Mouse (Mus musculus) spleen, postnatal 10 days (tissue): ENCODE results near the gene H2-Eb1.

Experiments
- DNase-seq, 2 experiments: peaks; one replicate each; pipeline ENCODE4 v3.0.0; 2021 to 2022; ENCODE audit warnings: low spot score in 2 of 2

Gene H2-Eb1

GRCm38 (mm10) chr17:34305380-34306030 lies at the start of gene H2-Eb1:
Gene H2-Eb1 (plus strand): TSS chr17:34305867.
- peak; percentile 75 to 84 for DNase-seq

DNA sequence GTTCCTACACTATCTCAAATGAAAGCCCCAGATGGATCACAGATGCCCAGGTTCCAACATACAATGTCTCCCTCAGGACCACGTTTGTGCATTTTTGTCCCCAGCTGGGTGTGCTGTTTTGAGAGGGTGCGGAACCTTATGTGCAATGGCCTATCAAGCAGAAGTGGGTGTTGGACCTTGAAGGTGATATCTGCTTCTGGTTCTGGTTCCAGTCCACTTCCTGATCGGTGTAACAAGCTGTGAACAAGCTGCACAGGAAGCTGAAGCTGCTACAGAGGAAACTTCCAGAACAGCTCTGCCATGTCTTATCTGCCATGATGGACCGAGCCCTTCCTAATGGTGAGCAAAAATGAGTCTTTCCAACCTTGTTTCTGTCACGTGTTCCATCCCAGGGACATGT lies 49.2 kb upstream of the H2-Eb1 start:
- DNase-seq = no peak

DNA sequence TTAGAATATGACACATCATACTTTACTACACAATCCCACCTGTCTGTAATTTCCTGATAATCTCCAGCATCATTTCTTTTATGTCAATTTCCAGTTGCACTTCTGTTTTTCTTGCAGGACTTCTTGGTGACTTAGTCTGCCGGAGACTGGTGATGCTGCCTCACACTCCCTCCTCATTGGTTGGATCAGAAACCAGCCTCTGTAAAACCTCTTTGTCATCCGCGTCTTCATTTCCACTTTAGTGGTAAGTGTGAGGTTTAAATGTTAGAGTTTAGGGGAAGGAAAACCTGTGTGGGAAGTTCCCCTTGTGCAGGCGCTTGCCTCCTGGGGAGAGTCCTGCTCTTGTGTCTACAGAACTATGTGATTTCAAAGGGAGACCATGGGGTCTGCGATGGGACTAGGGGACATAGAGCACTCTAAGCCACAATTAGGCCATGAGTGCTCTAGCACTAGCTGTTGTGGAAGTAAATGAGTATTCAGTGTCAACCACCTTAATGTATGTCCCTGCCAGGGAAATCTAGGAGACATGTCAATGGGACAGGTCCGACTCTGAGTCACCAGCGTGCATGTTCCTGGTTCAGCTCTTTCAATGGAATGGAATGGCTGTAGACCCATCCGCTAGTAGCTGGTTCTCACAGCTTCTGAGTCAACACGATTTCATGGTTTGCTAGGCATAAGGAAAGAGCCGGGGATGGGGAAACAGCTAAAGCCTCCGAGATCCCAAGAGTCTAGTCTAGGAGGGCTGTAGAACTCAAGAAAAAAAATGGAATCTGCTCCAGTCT lies 47.9 kb upstream of the H2-Eb1 start, which contains the start of gene H2-Ab1:
Gene H2-Ab1, plus strand, starts transcription at position 96 of the 782 bp plus-strand sequence.
- DNase-seq = peak; percentile 77 to 89

GRCm38 (mm10) chr17:34260551-34260950 lies 45.1 kb upstream of the H2-Eb1 start:
- no peak for DNase-seq

- DNase-seq = peak in 1 of 2 experiments; percentile 73
Observed at GRCm38 (mm10) chr17:34261502-34261901, 44.2 kb upstream of the H2-Eb1 start.

DNA sequence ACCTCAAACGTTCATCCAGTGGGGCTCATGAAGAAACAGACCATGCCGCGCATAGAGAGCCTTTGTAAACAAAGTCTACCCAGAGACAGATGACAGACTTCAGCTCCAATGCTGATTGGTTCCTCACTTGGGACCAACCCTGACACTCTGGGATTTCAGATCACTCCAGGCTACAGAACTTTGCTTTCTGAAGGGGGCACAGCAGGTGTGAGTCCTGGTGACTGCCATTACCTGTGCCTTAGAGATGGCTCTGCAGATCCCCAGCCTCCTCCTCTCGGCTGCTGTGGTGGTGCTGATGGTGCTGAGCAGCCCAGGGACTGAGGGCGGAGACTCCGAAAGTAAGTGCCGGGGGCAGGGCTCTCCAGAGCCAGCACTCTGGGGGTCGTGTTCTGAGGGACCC lies 42.6 kb upstream of the H2-Eb1 start:
- DNase-seq = peak; percentile 59 to 75

DNA sequence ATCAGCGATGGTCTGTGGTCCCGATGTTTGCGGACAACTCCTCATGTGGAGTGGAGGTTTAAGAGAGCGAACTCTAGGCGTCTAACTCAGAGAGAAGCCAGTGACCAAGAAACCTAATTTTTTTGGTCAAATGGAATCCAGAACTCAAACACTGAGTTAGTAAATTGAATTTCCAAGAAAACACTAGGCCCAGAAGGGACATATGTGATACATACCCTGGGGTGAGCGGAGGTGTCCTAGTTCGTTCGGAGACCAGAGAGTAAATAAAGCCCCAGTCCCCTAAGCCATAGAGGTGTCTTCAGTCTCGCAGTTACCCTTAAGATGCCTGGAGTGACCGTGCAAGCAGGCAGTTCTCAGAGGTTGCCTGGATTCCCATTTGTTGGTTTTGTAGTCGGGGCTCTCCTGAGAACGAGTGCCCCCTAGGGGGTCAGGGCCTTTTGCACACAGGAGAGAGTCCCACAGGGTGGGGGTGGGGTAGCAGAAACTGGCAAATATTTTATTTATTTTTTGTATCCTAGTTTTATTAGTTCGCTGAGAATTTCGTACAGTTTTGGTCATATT lies 41.8 kb upstream of the H2-Eb1 start:
- DNase-seq = peak in 1 of 2 experiments; percentile 71

DNA sequence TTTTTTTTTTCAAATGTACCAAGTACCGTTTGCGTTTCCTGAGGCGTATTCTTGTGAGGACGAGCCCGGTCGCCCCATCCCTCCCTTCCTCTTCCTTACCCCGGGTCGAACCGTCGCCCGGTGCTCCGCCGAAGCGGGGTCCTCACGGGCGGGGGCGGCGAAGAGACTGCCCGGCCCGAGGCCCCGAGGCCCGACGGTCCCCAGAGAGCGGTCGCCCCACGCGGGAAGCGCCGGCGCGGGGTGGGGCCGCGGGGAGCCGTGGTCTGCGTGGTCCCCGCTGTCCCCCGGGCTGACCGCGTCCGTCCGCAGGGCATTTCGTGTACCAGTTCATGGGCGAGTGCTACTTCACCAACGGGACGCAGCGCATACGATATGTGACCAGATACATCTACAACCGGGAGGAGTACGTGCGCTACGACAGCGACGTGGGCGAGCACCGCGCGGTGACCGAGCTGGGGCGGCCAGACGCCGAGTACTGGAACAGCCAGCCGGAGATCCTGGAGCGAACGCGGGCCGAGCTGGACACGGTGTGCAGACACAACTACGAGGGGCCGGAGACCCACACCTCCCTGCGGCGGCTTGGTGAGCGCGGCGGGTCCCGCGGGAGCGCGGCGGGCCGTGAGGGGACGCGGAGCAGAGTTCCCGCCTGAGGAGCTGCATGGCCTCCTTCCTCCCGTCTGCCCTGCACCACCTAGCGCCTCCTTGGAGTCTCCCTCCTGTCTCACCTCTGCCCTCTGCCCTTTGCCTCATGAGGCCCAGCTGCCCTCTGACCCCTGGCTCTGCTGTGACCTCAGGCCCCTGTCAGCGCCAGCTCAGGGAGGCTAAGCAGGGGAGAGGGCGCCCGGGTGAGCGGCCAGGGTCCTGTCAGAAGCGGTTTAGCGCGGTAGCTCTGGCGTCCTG lies 41.0 kb upstream of the H2-Eb1 start:
- peak in 1 of 2 experiments; percentile 37 for DNase-seq

GRCm38 (mm10) chr17:34268262-34268661 lies 37.4 kb upstream of the H2-Eb1 start:
- no peak for DNase-seq

DNA sequence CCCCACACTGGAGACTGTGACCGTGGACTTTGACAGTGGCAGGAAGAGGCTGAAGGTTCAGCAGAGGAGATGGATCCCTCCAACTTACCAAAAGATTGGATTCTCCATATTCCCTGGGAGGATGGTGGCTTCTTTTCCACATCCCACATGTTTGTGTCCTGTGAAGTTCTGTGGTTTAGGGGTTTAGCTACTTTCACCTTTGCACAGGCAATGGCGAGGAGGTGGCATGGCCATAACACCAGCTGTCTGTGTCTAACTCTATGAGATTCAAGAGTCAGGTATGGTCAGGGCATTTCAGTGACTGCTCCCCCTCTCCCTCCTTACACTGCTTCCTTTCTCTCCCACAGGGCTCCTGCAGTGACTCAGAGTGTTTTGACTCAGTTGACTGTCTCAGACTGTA lies 36.9 kb upstream of the H2-Eb1 start:
- no peak for DNase-seq

GRCm38 (mm10) chr17:34269817-34270216 lies 35.9 kb upstream of the H2-Eb1 start:
- DNase-seq = no peak

GRCm38 (mm10) chr17:34270230-34270629 lies 35.4 kb upstream of the H2-Eb1 start:
- no peak for DNase-seq

DNA sequence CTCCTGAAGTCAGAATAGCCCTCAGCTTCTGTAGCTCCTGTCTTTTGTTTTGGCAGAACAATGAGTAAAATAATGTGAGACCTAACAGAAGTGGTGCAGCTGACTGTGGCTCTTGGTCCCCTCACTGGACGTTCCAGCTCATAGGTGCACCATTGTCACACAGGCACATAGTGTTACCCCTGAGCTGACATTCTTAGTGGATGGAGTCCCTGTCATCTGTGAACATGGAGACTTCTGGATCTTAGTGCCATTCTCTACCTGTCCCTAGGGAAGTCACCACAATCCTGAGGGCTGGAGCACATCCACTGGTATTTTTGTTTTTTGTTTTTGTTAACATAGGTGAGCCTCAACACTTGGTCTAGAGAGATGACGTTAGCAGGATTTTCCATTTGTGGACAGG lies 34.7 kb upstream of the H2-Eb1 start:
- no peak for DNase-seq

GRCm38 (mm10) chr17:34272102-34272501 lies 33.6 kb upstream of the H2-Eb1 start:
- DNase-seq = no peak

GRCm38 (mm10) chr17:34280499-34281038 lies 25.1 kb upstream of the H2-Eb1 start:
- no peak for DNase-seq

GRCm38 (mm10) chr17:34281836-34282235 lies 23.8 kb upstream of the H2-Eb1 start:
- DNase-seq = no peak

GRCm38 (mm10) chr17:34285371-34285770 lies 20.3 kb upstream of the H2-Eb1 start:
- no peak for DNase-seq

GRCm38 (mm10) chr17:34285848-34286247 lies 19.8 kb upstream of the H2-Eb1 start:
- peak in 1 of 2 experiments; percentile 75 for DNase-seq

DNA sequence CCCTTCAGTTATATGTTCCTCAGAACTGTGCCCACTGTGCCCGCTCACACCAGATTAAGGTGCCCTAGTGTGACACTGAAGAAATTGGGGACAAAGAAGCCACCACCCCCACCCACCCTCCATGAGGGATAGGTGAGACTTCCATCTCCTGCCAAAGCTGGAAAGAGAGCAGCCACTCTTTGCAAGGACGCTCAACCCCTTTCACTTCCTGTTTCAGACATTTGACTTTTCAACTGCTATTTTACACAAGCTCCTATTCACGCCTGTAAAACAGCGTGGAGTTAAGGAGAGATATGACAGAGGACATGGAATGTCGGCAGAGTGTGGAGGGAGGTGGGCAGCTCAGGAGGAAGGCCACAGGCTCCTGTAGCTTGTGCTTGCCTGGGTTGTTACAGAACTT lies 19.2 kb upstream of the H2-Eb1 start:
- DNase-seq = no peak

DNA sequence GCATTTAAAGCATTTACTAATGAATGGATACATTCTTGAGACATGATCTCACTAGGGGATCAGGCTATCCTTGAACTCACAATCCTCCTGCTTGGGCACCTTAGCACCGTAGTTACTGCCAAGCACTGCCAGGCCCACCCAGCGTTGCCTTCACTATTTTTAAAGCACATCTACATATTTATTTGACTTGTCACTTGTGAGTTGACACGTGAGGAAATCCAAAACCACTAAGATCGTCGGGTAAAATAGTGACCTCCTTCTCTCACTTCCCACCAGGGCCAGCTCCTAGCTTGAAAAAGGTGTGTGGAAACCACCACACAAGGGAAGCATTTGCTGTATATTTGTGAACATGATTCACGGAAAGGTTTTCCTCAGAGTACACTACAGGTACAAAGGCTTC lies 18.7 kb upstream of the H2-Eb1 start:
- no peak for DNase-seq

- DNase-seq = peak; percentile 66 to 80
Observed at GRCm38 (mm10) chr17:34287648-34288047, 18.0 kb upstream of the H2-Eb1 start, which contains the start of gene H2-Aa. Gene H2-Aa (minus strand): TSS chr17:34287823.
